Mouse (Mus musculus) liver, embryonic 16.5 days (tissue): ENCODE results near the gene Gm21117. TPM values are rescaled to one million over a fixed set of nuclear protein-coding genes. Genes with fewer than 3 reads are reported as not detected.
"Not testable (repeated sequence)": the region's sequence is repeated elsewhere in the genome, so short reads cannot be mapped to it uniquely, and the experiment has no call there.

Experiments used
- ATAC-seq: fragments of 200-750 bp; cut with Nextera tagmentation; 2 replicates; pipeline ENCODE4 v1.8.0; 2017; ENCODE audit warnings: low read depth, mild to moderate bottlenecking, moderate number of reproducible peaks, moderate library complexity
- H3K27ac ChIP-seq: fragments of 300-500 bp; sonication (generic); 2 replicates; pipeline ENCODE4 v1.5.1; 2014; ENCODE audit warnings: mild to moderate bottlenecking, low read length
- H3K27me3 ChIP-seq: fragments of 300-500 bp; sonication (generic); 2 replicates; pipeline ENCODE4 v1.6.1; 2014; ENCODE audit warnings: low read depth, low read length, mixed read lengths; ENCODE audit not compliant: control insufficient read depth, insufficient read depth
- H3K36me3 ChIP-seq: fragments of 300-500 bp; sonication (generic); 2 replicates; pipeline ENCODE4 v1.6.1; 2014; ENCODE audit warnings: mild to moderate bottlenecking; ENCODE audit not compliant: control insufficient read depth, insufficient read depth
- H3K4me1 ChIP-seq: fragments of 300-500 bp; sonication (generic); 2 replicates; pipeline ENCODE4 v1.6.1; 2014; ENCODE audit warnings: low read depth, low read length, mixed read lengths; ENCODE audit not compliant: control insufficient read depth
- H3K4me2 ChIP-seq: fragments of 300-500 bp; sonication (generic); 2 replicates; pipeline ENCODE4 v1.6.1; 2014; ENCODE audit warnings: low read depth, low read length, mixed read lengths
- H3K4me3 ChIP-seq: fragments of 300-500 bp; sonication (generic); 2 replicates; pipeline ENCODE4 v1.5.1; 2014; ENCODE audit warnings: low read depth, mild to moderate bottlenecking, low read length
- H3K9ac ChIP-seq: fragments of 300-500 bp; sonication (generic); 2 replicates; pipeline ENCODE4 v1.6.1; 2014; ENCODE audit warnings: low read depth, low read length
- H3K9me3 ChIP-seq: fragments of 300-500 bp; sonication (generic); replicated peaks from 2 replicates; pipeline ENCODE4 v1.6.1; 2016; ENCODE audit warnings: low read length; ENCODE audit not compliant: control insufficient read depth
- WGBS: fragments of 180-500 bp; shearing (Covaris S2); extraction: QIAGEN DNeasy Blood & Tissue Kit; methylation state at CpG from one replicate; pipeline ENCODE4 v1.1.7; 2014; ENCODE audit not compliant: insufficient replicate concordance; 5-methylcytosine and 5-hydroxymethylcytosine counted together
- polyA plus RNA-seq: library from polyadenylated mRNA; unstranded; fragments of >200 nt; fragmentation: Nextera tagmentation; extraction: Ambion mirVana; gene quantifications from 2 replicates; pipeline ENCODE4 v1.2.1, GENCODE M21; 2015

The Gm21117 gene
- not detected in 2 replicates for polyA plus RNA-seq

DNA sequence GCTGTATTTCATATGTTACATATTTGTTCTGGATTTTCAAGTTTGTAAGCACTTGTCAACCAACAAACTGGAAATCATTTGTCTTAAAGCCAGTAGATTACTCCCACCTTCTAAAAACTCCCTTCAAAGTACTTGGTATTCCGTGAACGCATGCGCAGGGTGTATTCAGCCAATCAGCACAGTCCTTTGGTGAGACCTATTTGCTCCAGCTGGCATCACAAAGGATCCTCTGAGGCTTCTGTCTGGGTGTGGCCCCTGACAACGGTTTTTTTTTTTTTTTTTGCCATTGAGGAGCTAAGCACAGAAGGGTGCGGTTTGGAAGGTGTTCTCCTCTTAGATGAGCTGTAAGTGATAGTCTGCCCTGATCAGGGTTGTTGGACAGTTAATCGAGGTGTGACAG is at the start of gene Gm21117:
TSS of gene Gm21117 (plus strand) at position 301 of the 400 bp plus-strand sequence.
- H3K27me3 ChIP-seq, H3K4me1 ChIP-seq, H3K9ac ChIP-seq, H3K4me2 ChIP-seq, H3K36me3 ChIP-seq, ATAC-seq, H3K4me3 ChIP-seq, H3K9me3 ChIP-seq, H3K27ac ChIP-seq: not testable (repeated sequence)
- WGBS = no CpG with 5 or more reads among the region's 6 CpGs
